Mouse (Mus musculus): Measurements from ENCODE around the gene Hspa13. TPM values are rescaled to one million over a fixed set of nuclear protein-coding genes. Genes with fewer than 3 reads are reported as not detected.

The Hspa13 gene
- 1 to 10 TPM; 9.3 to 10.0 TPM for polyA plus RNA-seq (2017; shearing (Covaris generic))

- ATAC-seq: peak; percentile 93
Measured at GRCm38 (mm10) chr16:75766388-75767249, at the start of gene Hspa13. TSS of gene Hspa13 (minus strand) at chr16:75767104.

- ATAC-seq: peak; percentile 85
Measured at GRCm38 (mm10) chr16:75779271-75779670, 12.4 kb upstream of the Hspa13 start.

GRCm38 (mm10) chr16:75773222-75773621 is 6.3 kb upstream of the Hspa13 start:
- no peak for ATAC-seq

GRCm38 (mm10) chr16:75767250-75768002 is 522 bp upstream of the Hspa13 start:
- ATAC-seq: peak; percentile 55

- no peak for ATAC-seq
Measured at GRCm38 (mm10) chr16:75752876-75753275, 14.0 kb downstream of the Hspa13 start.

- no peak for ATAC-seq
Measured at GRCm38 (mm10) chr16:75750103-75750502, 16.8 kb downstream of the Hspa13 start.

GRCm38 (mm10) chr16:75748926-75749325 is 18.0 kb downstream of the Hspa13 start:
- no peak for ATAC-seq

- ATAC-seq: no peak
Measured at GRCm38 (mm10) chr16:75744014-75744413, 22.9 kb downstream of the Hspa13 start.

GRCm38 (mm10) chr16:75717405-75718173 is 49.3 kb downstream of the Hspa13 start:
- no peak for ATAC-seq

- peak; percentile 79 for ATAC-seq
Measured at GRCm38 (mm10) chr16:75696176-75696575, 70.7 kb downstream of the Hspa13 start.

Other genes with a start within 250 kb of the Hspa13 start
- gene Lipi, start 181.0 kb downstream of the Hspa13 start, polyA plus RNA-seq (2017; shearing (Covaris generic)): not detected
- 1 to 10 TPM in 1 of 2 experiments, under 1 TPM in 1; 0.67 to 1.4 TPM for gene Rbm11, start 174.3 kb downstream of the Hspa13 start, polyA plus RNA-seq (2017; shearing (Covaris generic))